Mouse (Mus musculus): ENCODE measurements around the gene Sun1. TPM values are rescaled to one million over a fixed set of nuclear protein-coding genes. Genes with fewer than 3 reads are reported as not detected.

The Sun1 gene
- polyA plus RNA-seq, 1 experiment, result 23.8 TPM

DNA sequence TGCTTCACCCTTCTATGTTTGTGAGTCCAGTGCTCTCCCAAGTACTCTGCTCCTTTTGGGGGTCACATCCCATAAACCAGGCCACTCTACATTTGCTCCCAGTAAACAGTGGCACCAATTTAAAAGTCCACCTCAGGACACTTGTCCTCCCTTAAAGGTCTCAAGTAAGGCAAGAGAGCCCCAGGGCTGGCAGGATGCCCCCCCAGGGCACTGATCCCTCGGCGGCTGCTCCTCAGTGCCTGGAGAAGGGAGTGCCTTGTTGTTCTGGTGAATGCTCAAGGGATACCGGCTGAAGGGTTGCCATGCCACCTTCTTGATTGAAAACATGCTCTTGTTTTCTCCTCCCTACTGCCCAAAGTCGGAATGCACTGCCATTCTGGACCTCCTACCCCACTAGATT is 5.6 kb downstream of the Sun1 start:
- WGBS, result 79% methylated on average over 4 of the region's 4 CpGs
- no peak for TF ChIP-seq CTCF (IDR thresholded peaks at IDR 0.05; ENCODE audit: extremely low read depth, insufficient read depth, insufficient read length, insufficient replicate concordance)
- no peak for TF ChIP-seq POLR2A (IDR thresholded peaks at IDR 0.05; ENCODE audit: low read depth, low read length)
- H3K27me3 ChIP-seq (ENCODE audit: control insufficient read depth, insufficient read depth, low read length), result no peaks in the 10 kb centered on the region
- H3K36me3 ChIP-seq (ENCODE audit: control insufficient read depth, insufficient read depth, low read length), result peaks cover 6% of the 10 kb centered on the region; the same call in 1 of the 2 replicates
- peaks cover 9% of the 10 kb centered on the region; the same call in 1 of the 2 replicates for H3K4me1 ChIP-seq (ENCODE audit: control insufficient read depth, insufficient read depth, insufficient read length)
- no peak overlapping the region for H3K4me3 ChIP-seq (ENCODE audit: extremely low read depth, insufficient read depth, insufficient read length)
- H3K27ac ChIP-seq (ENCODE audit: insufficient read depth, low read length), result no peak overlapping the region
- no peak for DNase-seq (ENCODE audit: low read depth in 1 of 2, low spot score in 2 of 2)

DNA sequence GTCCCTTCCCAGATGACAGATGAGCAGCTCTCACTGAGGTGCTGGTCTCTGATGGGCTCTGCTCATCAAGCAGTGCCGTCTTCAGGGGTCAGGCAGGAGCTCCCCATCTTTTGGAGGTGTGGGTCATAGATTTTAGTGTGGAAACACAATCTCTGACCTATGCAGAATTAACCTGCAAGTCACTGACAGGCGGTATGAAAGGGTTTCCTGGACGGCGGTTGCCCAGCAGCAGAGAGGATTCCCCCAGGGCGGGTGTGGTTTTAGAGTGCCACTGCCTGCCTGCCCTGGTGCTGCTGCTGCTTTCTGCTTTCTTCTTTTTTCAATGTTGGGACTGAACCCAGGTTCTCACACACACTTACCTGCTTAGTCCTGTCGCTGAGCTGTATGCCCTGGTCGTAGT is 6.1 kb downstream of the Sun1 start:
- TF ChIP-seq CTCF (IDR thresholded peaks at IDR 0.05; ENCODE audit: extremely low read depth, insufficient read depth, insufficient read length, insufficient replicate concordance) (no peak), POLR2A (IDR thresholded peaks at IDR 0.05; ENCODE audit: low read depth, low read length) (no peak)
- DNase-seq (ENCODE audit: low read depth in 1 of 2, low spot score in 2 of 2), result peak in 1 of 2 experiments; percentile 32
- Histone ChIP-seq H3K27me3 (ENCODE audit: control insufficient read depth, insufficient read depth, low read length) (no peaks in the 10 kb centered on the region), H3K36me3 (ENCODE audit: control insufficient read depth, insufficient read depth, low read length) (peaks cover 6% of the 10 kb centered on the region; the same call in 1 of the 2 replicates), H3K27ac (ENCODE audit: insufficient read depth, low read length) (no peak overlapping the region), H3K4me1 (ENCODE audit: control insufficient read depth, insufficient read depth, insufficient read length) (peaks cover 6% of the 10 kb centered on the region; the same call in 1 of the 2 replicates), H3K4me3 (ENCODE audit: extremely low read depth, insufficient read depth, insufficient read length) (no peak overlapping the region)
- 31% methylated on average over 7 of the region's 7 CpGs for WGBS

DNA sequence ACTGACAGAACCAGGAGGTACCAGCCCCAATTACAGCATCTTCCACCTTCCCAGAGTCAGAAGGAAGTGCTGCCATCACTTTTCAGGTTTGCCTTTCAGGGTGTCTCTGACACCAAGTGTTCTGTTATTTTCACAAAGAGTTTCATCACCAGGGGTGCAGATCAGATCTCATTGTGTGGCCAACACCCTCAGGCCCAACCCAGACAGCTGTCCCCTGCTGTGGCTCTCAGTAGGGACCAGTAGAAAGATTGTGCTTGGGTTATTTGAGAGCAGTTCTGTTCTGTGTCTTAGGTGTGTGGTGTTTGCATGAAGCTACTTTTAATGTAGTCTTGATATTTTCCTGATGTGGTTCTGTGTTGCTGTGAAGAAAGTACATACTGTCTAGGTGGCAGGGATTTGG is 7.7 kb downstream of the Sun1 start:
- Histone ChIP-seq H3K27me3 (ENCODE audit: control insufficient read depth, insufficient read depth, low read length) (no peaks in the 10 kb centered on the region), H3K27ac (ENCODE audit: insufficient read depth, low read length) (no peak overlapping the region), H3K4me3 (ENCODE audit: extremely low read depth, insufficient read depth, insufficient read length) (no peak overlapping the region), H3K4me1 (ENCODE audit: control insufficient read depth, insufficient read depth, insufficient read length) (peaks cover 4% of the 10 kb centered on the region; the same call in 1 of the 2 replicates), H3K36me3 (ENCODE audit: control insufficient read depth, insufficient read depth, low read length) (peaks cover 6% of the 10 kb centered on the region; the same call in 1 of the 2 replicates)
- DNase-seq (ENCODE audit: low read depth in 1 of 2, low spot score in 2 of 2), result no peak
- TF ChIP-seq CTCF (IDR thresholded peaks at IDR 0.05; ENCODE audit: extremely low read depth, insufficient read depth, insufficient read length, insufficient replicate concordance) (no peak), POLR2A (IDR thresholded peaks at IDR 0.05; ENCODE audit: low read depth, low read length) (no peak)

DNA sequence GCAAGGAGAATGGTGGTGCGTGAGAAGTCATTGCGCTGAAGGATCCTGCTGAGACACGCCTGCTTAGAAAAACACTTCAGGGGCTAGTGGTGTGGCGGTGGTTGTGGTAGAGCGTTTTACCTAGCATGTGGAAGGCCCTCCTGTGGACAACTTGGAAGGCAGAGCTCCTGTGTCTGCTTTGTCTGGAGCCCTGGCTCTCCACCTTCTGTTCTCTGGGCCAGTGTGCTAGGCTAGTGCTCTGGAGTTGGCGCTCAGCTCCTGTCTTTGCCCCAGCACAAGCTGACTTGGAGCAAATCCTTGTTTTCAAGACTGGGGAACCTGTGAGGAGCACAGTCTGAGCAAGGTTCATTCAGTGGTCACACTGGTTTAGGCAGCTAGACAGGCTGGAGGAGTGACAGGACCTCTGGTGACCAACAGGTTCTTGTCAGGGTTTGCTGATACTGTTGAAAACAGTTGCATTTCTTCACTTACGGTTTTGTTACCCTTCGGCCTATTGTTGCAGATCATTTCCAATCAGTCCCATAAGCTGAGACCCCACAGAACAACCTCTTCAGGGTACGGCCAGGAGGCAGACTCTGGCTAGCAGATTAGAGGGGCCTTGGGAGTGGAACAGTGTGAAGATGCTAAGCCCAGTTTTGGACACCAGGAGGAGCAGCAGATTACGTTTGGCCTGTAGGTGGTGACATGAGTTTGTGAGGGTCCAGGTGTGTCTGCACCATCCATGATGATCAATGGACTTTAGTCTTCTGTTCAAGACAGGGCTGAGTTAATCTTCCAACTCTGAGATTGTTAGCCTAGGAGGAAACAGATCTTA is 8.6 kb downstream of the Sun1 start:
- Histone ChIP-seq H3K4me3 (ENCODE audit: extremely low read depth, insufficient read depth, insufficient read length) (no peak overlapping the region), H3K27me3 (ENCODE audit: control insufficient read depth, insufficient read depth, low read length) (no peaks in the 10 kb centered on the region), H3K4me1 (ENCODE audit: control insufficient read depth, insufficient read depth, insufficient read length) (peaks cover 4% of the 10 kb centered on the region; the same call in 1 of the 2 replicates), H3K36me3 (ENCODE audit: control insufficient read depth, insufficient read depth, low read length) (peaks cover 5% of the 10 kb centered on the region; the same call in 1 of the 2 replicates), H3K27ac (ENCODE audit: insufficient read depth, low read length) (no peak overlapping the region)
- TF ChIP-seq POLR2A (IDR thresholded peaks at IDR 0.05; ENCODE audit: low read depth, low read length), result no peak
- TF ChIP-seq CTCF (IDR thresholded peaks at IDR 0.05; ENCODE audit: extremely low read depth, insufficient read depth, insufficient read length, insufficient replicate concordance), result peak; percentile 30; the same call in 1 of the 2 replicates
- 92% methylated on average over 10 of the region's 10 CpGs for WGBS
- DNase-seq (ENCODE audit: low read depth in 1 of 2, low spot score in 2 of 2), result no peak

DNA sequence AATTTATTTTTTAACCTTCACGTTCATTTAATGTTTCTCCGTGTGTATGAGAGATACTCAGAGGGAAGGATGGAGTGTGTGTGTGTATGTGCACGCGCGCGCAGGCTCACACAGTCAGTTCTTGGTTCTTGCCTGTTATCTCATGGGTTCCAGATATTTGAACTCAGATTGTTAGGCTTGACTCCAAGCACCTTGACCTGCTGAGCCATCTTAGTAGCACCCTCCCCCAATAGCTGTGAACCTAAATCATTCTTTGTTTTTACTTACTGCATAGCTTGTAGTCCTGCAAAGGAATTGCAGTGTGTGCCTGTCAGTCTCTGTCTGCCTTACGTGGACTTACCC is 9.2 kb downstream of the Sun1 start:
- Histone ChIP-seq H3K27me3 (ENCODE audit: control insufficient read depth, insufficient read depth, low read length) (no peaks in the 10 kb centered on the region), H3K27ac (ENCODE audit: insufficient read depth, low read length) (no peak overlapping the region), H3K4me1 (ENCODE audit: control insufficient read depth, insufficient read depth, insufficient read length) (peaks cover 4% of the 10 kb centered on the region; the same call in 1 of the 2 replicates), H3K4me3 (ENCODE audit: extremely low read depth, insufficient read depth, insufficient read length) (no peak overlapping the region), H3K36me3 (ENCODE audit: control insufficient read depth, insufficient read depth, low read length) (peaks cover 5% of the 10 kb centered on the region; the same call in 1 of the 2 replicates)
- WGBS, result 93% methylated on average over 7 of the region's 7 CpGs
- TF ChIP-seq CTCF (IDR thresholded peaks at IDR 0.05; ENCODE audit: extremely low read depth, insufficient read depth, insufficient read length, insufficient replicate concordance), result no peak
- TF ChIP-seq POLR2A (IDR thresholded peaks at IDR 0.05; ENCODE audit: low read depth, low read length), result no peak
- DNase-seq (ENCODE audit: low read depth in 1 of 2, low spot score in 2 of 2), result no peak

DNA sequence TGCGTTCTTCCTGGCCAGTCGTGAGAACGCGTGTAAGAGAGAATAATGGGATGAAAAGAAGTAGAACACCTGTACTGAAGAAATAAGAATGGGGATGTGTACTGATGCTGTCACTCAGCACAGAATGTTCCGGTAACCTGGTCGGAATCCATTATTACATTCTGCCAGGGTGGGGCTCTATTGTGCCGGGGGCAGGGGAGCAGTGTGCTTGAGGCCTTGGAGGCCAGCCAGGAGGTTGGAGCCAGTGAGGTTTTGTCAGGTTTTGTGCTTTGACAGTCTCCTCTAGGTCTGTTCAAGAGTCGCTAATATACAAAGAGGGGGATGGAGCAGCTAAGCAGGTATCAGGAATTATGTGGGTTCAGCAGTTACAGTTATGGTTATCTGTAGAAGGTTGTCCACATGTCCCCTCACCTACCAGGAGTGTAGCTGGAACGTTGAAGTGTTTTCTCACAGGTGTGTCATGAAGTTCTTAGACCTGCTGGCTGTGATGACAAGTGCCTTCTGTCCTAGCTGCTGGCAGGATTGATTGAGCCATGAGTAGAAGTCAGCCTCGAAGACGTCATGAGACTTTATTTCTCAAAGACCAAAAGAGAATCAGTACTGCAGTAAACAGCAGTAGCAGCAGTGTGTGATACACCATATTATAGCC is 11.4 kb downstream of the Sun1 start:
- H3K27ac ChIP-seq (ENCODE audit: insufficient read depth, low read length), result no peak overlapping the region
- WGBS, result 95% methylated on average over 11 of the region's 11 CpGs
- H3K27me3 ChIP-seq (ENCODE audit: control insufficient read depth, insufficient read depth, low read length), result no peaks in the 10 kb centered on the region
- H3K4me3 ChIP-seq (ENCODE audit: extremely low read depth, insufficient read depth, insufficient read length), result no peak overlapping the region
- peaks cover 7% of the 10 kb centered on the region for H3K36me3 ChIP-seq (ENCODE audit: control insufficient read depth, insufficient read depth, low read length)
- TF ChIP-seq CTCF (IDR thresholded peaks at IDR 0.05; ENCODE audit: extremely low read depth, insufficient read depth, insufficient read length, insufficient replicate concordance) (no peak), POLR2A (IDR thresholded peaks at IDR 0.05; ENCODE audit: low read depth, low read length) (no peak)
- no peaks in the 10 kb centered on the region for H3K4me1 ChIP-seq (ENCODE audit: control insufficient read depth, insufficient read depth, insufficient read length)
- DNase-seq (ENCODE audit: low read depth in 1 of 2, low spot score in 2 of 2), result no peak
